Mouse (Mus musculus): ENCODE results near the gene Fnbp1. TPM values are rescaled to one million over a fixed set of nuclear protein-coding genes. Genes with fewer than 3 reads are reported as not detected.
A peak's percentile ranks its signal among the peaks of the same experiment; 100 is the strongest.

The Fnbp1 gene
- polyA plus RNA-seq, 1 experiment = 23.9 TPM

DNA sequence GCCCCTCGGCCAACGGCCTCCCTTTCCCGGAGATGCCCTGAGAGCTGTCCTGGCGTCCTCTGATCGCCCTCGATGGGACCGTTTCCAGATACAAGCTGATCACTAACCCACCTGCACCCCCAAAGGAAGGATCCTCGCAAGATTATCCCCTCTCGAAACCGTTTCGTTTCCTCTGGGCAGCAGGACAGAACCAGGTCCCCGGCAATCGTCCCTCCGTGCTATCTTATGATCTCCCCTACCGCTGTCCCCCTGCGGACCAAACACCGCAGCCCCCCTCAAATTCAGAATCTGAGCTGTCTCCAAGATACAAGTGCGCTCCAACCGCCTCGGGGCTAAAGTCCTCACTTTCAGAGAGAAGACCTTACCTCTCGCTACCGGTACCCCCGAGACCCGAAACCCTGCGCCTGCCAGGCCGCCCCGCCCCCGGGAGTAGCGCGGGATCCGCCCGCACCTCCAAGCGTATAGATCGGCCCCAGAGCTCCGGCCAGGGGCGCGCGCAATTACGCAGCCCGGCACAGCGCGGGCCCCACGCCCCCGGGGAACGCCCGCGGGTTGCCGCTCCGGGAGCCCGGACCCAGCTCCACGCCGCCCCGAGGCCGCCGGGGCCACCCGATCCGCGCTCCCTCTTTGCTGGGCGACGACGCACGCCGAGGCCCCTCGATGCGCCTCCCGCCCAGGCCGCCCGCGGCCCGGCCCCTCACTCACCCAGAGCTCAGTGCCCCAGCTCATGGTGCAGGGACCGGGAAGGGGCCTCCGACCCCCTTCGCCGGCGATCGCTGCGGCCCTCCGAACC, 538 bp downstream of the Fnbp1 start:
- Histone ChIP-seq H3K27ac (ENCODE audit: insufficient read depth, low read depth, low read length) (peak overlapping the region; percentile 81), H3K36me3 (ENCODE audit: control insufficient read depth, insufficient read depth, low read length) (no peaks in the 10 kb centered on the region), H3K27me3 (replicated peaks; ENCODE audit: control insufficient read depth, insufficient read depth, low read length) (no peaks in the 10 kb centered on the region), H3K4me1 (ENCODE audit: control insufficient read depth, insufficient read depth, low read length) (peaks cover 5% of the 10 kb centered on the region), H3K4me3 (ENCODE audit: insufficient read depth, low read depth, low read length) (peak overlapping the region; percentile 94)
- TF ChIP-seq CTCF (conservative IDR thresholded peaks at IDR 0.05; ENCODE audit: insufficient read depth, insufficient read length, low read depth, low read length) (no peak), POLR2A (IDR thresholded peaks at IDR 0.05; ENCODE audit: low read depth, low read length) (no peak)
- DNase-seq = peak; percentile 68
- WGBS = 1% methylated on average over 78 of the region's 78 CpGs

DNA sequence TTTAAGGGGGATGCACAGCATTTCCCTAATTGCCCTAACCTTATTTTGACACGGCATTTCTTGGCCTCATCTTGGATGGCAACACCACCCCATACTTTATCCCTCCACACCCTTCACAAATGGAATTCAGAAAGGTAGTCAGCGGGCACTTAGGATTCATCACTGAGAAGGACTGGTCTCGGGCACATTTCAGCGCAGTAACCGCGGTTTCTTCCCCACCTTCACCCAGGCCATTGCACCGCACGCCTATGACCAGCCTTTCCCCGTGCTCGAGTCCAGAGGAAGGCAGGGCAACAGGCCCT, 1.1 kb downstream of the Fnbp1 start:
- no peaks in the 10 kb centered on the region for H3K27me3 ChIP-seq (replicated peaks; ENCODE audit: control insufficient read depth, insufficient read depth, low read length)
- no peak for DNase-seq
- H3K27ac ChIP-seq (ENCODE audit: insufficient read depth, low read depth, low read length) = no peak overlapping the region
- 11% methylated on average over 10 of the region's 10 CpGs for WGBS
- TF ChIP-seq CTCF (conservative IDR thresholded peaks at IDR 0.05; ENCODE audit: insufficient read depth, insufficient read length, low read depth, low read length) = no peak
- no peak for TF ChIP-seq POLR2A (IDR thresholded peaks at IDR 0.05; ENCODE audit: low read depth, low read length)
- H3K4me1 ChIP-seq (ENCODE audit: control insufficient read depth, insufficient read depth, low read length) = peaks cover 9% of the 10 kb centered on the region
- peak overlapping the region; percentile 94 for H3K4me3 ChIP-seq (ENCODE audit: insufficient read depth, low read depth, low read length)
- no peaks in the 10 kb centered on the region for H3K36me3 ChIP-seq (ENCODE audit: control insufficient read depth, insufficient read depth, low read length)

DNA sequence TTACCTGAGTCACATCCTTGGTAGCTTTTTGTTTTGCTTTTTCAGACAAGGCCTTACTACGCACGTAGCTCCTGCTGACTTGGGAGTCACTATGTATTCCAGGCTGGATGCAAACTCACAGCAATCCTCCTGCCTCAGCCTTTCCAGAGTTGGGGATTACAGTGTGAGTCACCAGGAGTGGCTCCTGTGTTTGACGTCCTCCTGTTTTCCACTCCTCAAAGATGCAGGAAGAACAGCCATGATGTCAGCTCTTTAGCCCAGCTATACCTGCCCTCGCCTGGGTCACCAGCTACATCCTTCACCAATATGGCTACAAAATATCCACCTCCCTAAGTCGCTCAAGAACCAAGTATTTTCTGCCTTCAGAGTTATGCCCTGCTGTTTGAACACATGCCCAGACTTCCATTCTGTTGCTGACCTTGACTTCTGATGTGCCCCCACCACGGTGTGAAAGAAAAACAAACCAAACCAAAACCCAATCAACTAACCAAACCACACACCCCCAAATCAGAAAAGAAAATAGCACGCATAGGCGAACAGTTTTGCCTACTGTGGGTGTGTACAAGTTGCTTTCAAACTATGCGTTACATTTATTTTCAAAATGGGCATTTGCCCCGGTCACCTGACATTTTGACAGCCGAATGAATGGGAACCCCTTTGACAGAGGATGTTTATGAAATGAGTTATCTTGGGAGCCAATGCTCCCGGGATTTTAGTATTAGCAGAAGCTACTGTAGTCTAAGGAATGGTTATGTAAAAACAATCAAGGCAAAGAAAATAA, 1.6 kb downstream of the Fnbp1 start:
- Histone ChIP-seq H3K4me3 (ENCODE audit: insufficient read depth, low read depth, low read length) (peak overlapping the region; percentile 94), H3K4me1 (ENCODE audit: control insufficient read depth, insufficient read depth, low read length) (peaks cover 11% of the 10 kb centered on the region), H3K36me3 (ENCODE audit: control insufficient read depth, insufficient read depth, low read length) (no peaks in the 10 kb centered on the region), H3K27ac (ENCODE audit: insufficient read depth, low read depth, low read length) (no peak overlapping the region), H3K27me3 (replicated peaks; ENCODE audit: control insufficient read depth, insufficient read depth, low read length) (no peaks in the 10 kb centered on the region)
- no peak for DNase-seq
- no peak for TF ChIP-seq POLR2A (IDR thresholded peaks at IDR 0.05; ENCODE audit: low read depth, low read length)
- no peak for TF ChIP-seq CTCF (conservative IDR thresholded peaks at IDR 0.05; ENCODE audit: insufficient read depth, insufficient read length, low read depth, low read length)
- WGBS = 64% methylated on average over 12 of the region's 12 CpGs

DNA sequence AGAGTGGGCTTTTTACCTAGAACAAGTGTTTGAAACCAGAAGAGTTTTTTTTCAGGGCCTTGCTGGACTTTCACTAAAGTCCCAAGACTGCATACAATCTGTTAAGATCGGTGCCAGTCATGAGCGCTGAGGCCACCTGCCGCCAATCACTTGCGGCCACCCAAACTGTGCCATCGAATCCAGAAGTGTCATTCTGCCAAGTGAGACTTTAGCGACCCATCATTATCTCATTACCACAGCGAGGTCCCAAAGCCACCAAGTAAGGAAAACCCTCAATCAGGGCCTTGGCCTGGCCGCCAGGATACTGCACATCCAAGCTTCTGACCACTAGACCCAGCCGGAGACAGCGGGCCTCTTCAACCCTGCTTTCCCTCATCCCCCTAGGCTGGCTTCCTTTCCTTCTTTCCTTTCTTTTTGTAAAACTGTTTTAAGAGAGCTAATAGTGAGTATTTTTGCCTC, 2.6 kb downstream of the Fnbp1 start:
- Histone ChIP-seq H3K27ac (ENCODE audit: insufficient read depth, low read depth, low read length) (no peak overlapping the region), H3K27me3 (replicated peaks; ENCODE audit: control insufficient read depth, insufficient read depth, low read length) (no peaks in the 10 kb centered on the region), H3K36me3 (ENCODE audit: control insufficient read depth, insufficient read depth, low read length) (no peaks in the 10 kb centered on the region), H3K4me1 (ENCODE audit: control insufficient read depth, insufficient read depth, low read length) (peaks cover 11% of the 10 kb centered on the region), H3K4me3 (ENCODE audit: insufficient read depth, low read depth, low read length) (no peak overlapping the region)
- DNase-seq = no peak
- 87% methylated on average over 10 of the region's 10 CpGs for WGBS
- TF ChIP-seq POLR2A (IDR thresholded peaks at IDR 0.05; ENCODE audit: low read depth, low read length) (no peak), CTCF (conservative IDR thresholded peaks at IDR 0.05; ENCODE audit: insufficient read depth, insufficient read length, low read depth, low read length) (no peak)

DNA sequence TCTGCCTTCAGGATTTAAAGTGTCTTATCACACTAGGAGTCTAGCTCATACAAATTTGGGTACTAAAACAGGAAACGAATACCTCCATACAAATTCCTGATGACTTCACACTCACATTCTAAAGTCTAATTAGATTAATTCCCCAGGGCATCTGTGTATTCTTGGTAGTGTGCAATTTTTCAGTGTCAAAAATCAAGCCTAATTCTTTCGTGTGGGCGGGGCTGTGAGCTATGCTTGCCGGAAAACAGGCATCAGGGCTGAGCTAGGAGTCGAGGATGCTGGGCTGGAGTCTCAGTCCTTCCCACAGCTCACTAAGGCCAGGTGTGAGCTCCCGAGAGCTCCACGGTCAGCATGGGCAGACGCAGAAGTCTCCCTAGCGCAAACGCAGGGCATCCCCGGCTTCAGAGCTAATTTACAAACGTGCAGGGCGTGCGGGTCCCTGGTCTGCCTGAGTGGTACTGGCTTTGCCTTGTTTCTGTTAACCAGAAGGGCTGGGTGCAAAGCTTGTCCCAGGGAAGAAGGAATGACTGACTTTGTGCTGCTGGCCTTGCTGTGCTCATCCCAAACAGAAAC, 4.7 kb downstream of the Fnbp1 start:
- no peaks in the 10 kb centered on the region for H3K36me3 ChIP-seq (ENCODE audit: control insufficient read depth, insufficient read depth, low read length)
- H3K27me3 ChIP-seq (replicated peaks; ENCODE audit: control insufficient read depth, insufficient read depth, low read length) = no peaks in the 10 kb centered on the region
- no peak overlapping the region for H3K4me3 ChIP-seq (ENCODE audit: insufficient read depth, low read depth, low read length)
- peaks cover 17% of the 10 kb centered on the region for H3K4me1 ChIP-seq (ENCODE audit: control insufficient read depth, insufficient read depth, low read length)
- no peak for DNase-seq
- no peak overlapping the region; the same call in 1 of the 2 replicates for H3K27ac ChIP-seq (ENCODE audit: insufficient read depth, low read depth, low read length)
- TF ChIP-seq CTCF (conservative IDR thresholded peaks at IDR 0.05; ENCODE audit: insufficient read depth, insufficient read length, low read depth, low read length) (no peak), POLR2A (IDR thresholded peaks at IDR 0.05; ENCODE audit: low read depth, low read length) (no peak)
- 67% methylated on average over 14 of the region's 14 CpGs for WGBS

DNA sequence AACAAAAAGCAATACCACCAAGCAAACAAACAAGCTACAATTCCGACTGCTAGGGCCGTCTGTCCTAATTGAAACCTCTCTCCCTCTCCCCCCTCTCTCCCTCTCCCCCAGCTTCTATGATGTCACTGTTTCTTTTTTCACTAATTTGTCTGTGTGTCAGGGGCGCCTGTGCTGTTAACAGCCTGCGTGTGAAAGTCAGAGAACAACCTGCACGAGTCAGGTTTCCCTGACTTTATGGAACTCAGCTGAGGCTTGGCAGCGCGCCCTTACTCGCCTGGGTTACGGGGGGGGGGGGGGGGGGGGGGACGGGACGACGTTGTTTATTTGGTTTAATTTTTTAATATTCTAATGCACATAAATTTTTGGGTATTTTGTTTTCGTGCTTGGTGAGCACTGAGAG, 5.5 kb downstream of the Fnbp1 start:
- no peak for DNase-seq
- H3K36me3 ChIP-seq (ENCODE audit: control insufficient read depth, insufficient read depth, low read length) = no peaks in the 10 kb centered on the region
- H3K27ac ChIP-seq (ENCODE audit: insufficient read depth, low read depth, low read length) = no peak overlapping the region
- 27% methylated on average over 13 of the region's 13 CpGs for WGBS
- H3K4me3 ChIP-seq (ENCODE audit: insufficient read depth, low read depth, low read length) = no peak overlapping the region
- no peaks in the 10 kb centered on the region for H3K27me3 ChIP-seq (replicated peaks; ENCODE audit: control insufficient read depth, insufficient read depth, low read length)
- TF ChIP-seq POLR2A (IDR thresholded peaks at IDR 0.05; ENCODE audit: low read depth, low read length) (no peak), CTCF (conservative IDR thresholded peaks at IDR 0.05; ENCODE audit: insufficient read depth, insufficient read length, low read depth, low read length) (no peak)
- peaks cover 17% of the 10 kb centered on the region for H3K4me1 ChIP-seq (ENCODE audit: control insufficient read depth, insufficient read depth, low read length)

DNA sequence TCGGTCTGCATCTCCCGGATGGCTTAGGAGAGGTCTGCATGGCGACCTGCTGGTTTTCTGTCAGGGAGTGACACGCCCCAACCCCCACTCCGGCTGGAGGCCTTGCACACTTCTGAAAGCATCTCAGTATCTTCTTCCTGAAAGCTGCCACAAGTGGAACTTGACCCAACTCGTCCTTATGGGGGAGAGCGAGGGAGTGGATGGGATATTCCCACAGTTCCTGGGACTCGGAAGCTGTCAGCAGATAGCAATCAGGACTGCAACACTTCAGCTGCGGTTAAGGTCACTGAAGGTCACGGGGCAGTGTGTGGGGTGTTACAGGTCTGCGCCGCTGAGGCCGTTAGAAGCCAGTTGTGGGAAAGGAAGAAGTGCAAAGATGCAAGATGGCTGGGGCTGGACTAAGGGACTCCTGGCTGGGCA, 6.3 kb downstream of the Fnbp1 start:
- no peaks in the 10 kb centered on the region for H3K36me3 ChIP-seq (ENCODE audit: control insufficient read depth, insufficient read depth, low read length)
- no peaks in the 10 kb centered on the region for H3K27me3 ChIP-seq (replicated peaks; ENCODE audit: control insufficient read depth, insufficient read depth, low read length)
- H3K27ac ChIP-seq (ENCODE audit: insufficient read depth, low read depth, low read length) = no peak overlapping the region
- WGBS = 62% methylated on average over 13 of the region's 13 CpGs
- TF ChIP-seq POLR2A (IDR thresholded peaks at IDR 0.05; ENCODE audit: low read depth, low read length) (no peak), CTCF (conservative IDR thresholded peaks at IDR 0.05; ENCODE audit: insufficient read depth, insufficient read length, low read depth, low read length) (no peak)
- DNase-seq = no peak
- H3K4me1 ChIP-seq (ENCODE audit: control insufficient read depth, insufficient read depth, low read length) = peaks cover 17% of the 10 kb centered on the region
- H3K4me3 ChIP-seq (ENCODE audit: insufficient read depth, low read depth, low read length) = no peak overlapping the region
